Mouse (Mus musculus) layer of hippocampus, adult 2 months (tissue): ENCODE measurements around the gene Hoxc5. TPM values are rescaled to one million over a fixed set of nuclear protein-coding genes. Genes with fewer than 3 reads are reported as not detected.

Source experiments
- DNase-seq, 2 experiments: peaks; one replicate each; pipeline ENCODE4 v3.0.0; 2022; ENCODE audit warnings: low spot score in 2 of 2
- H3K27ac ChIP-seq: fragments of 200-600 bp; 2 replicates; pipeline ENCODE4 v1.8.1; 2022
- H3K4me3 ChIP-seq: fragments of 200-600 bp; 2 replicates; pipeline ENCODE4 v1.8.1; 2022; ENCODE audit warnings: mild to moderate bottlenecking
- CTCF ChIP-seq: fragments of 200-600 bp; conservative IDR thresholded peaks from 2 replicates; pipeline ENCODE4 v1.8.1; 2022; ENCODE audit warnings: antibody characterized with exemption, mild to moderate bottlenecking, moderate library complexity
- total RNA-seq, 2 experiments: library from RNA; stranded (reverse); gene quantifications; 2 replicates each; pipeline ENCODE4 v1.2.3; 2021

Gene Hoxc5
- total RNA-seq, 2 experiments from 2014 or later = not detected

DNA sequence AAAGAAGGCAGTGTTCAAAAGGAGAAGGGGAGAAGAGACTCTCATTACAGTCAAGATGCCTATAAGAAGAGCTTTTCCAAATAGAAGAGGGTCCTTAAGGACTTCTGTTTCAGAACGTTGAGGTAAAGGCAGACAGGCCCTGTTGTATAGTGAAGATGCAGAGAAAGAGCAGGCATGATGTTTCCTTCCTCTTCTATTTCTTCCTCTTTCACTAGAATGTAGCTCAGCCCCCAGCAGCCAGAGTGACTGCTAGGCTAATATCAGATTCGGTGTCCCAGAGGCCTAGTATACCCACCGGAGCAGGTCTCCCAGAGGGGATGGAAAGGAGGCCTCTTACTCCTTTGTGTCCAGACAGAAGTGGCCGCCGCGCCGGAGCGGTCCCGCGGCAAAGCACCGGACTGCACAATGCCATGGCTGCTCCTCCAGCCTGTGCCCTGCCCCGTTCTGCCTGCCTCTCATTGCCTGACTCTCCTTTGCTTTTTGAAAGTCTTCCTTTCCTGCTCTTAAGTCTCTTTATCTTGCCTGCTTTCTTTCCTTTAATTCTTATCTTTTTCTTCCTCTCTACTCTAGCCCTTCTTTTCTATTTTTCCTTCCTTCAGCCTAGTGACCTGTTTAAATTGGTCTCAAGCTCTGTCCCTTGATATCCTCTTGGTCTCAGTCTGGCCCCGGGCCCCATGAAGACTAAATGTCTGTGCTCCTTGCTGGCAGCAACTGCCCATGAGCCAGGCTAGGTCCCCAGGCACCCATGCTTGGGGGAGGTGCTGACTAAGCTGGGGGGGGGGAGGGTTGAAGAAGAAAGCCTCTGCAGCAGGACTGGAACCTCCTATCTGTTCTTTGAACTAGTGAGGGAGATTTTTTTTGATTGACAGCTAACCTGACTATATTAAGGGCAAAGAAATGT, 11.6 kb downstream of the Hoxc5 start:
- Histone ChIP-seq H3K4me3 (no peak overlapping the region), H3K27ac (no peak overlapping the region)
- no peak for TF ChIP-seq CTCF
- no peak for DNase-seq

- Histone ChIP-seq H3K4me3 (no peak overlapping the region), H3K27ac (no peak overlapping the region)
- no peak for TF ChIP-seq CTCF
- DNase-seq = no peak
Observed at GRCm38 (mm10) chr15:102979936-102980335, 12.7 kb downstream of the Hoxc5 start.

DNA sequence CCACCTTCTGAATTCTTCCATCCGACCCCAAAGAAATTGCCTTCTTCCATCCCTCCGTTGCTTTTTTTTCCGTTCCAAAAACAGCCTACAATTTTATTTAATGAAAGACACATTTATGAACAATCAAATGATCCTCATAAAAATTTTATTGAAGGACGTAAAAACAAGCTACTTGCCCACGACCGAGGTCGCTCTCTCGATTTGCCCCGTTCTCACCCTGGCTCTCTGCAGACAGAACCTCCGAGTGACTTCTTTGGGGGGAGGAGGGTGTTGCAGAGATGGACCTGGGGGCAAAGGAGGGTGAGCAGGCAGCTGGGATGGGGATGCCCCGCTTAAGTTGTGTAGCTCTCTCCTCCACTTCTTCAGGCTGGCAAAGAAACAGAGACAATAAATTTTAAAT, 13.1 kb downstream of the Hoxc5 start:
- Histone ChIP-seq H3K27ac (no peak overlapping the region), H3K4me3 (no peak overlapping the region)
- DNase-seq = no peak
- no peak for TF ChIP-seq CTCF

DNA sequence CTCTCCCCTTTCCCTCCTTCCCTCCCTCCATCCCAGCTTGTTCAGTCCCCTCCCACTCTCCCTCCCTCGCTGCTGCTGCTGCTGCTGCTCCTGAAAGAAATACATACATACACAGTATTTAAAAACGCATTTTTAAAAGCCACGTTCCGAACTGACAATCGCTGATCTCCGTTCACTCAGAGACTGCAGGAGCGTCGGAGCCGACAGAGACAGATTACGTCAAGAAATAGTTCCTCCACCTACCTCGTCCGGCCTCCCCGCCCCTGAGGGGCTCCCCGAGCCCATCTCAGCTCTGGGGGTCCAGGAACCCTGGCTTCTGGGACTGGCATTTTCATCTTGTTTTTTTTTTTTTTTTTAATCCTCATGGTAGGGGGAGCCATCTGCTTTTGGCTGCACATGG, 13.7 kb downstream of the Hoxc5 start:
- Histone ChIP-seq H3K27ac (no peak overlapping the region), H3K4me3 (no peak overlapping the region)
- DNase-seq = no peak
- TF ChIP-seq CTCF = no peak

DNA sequence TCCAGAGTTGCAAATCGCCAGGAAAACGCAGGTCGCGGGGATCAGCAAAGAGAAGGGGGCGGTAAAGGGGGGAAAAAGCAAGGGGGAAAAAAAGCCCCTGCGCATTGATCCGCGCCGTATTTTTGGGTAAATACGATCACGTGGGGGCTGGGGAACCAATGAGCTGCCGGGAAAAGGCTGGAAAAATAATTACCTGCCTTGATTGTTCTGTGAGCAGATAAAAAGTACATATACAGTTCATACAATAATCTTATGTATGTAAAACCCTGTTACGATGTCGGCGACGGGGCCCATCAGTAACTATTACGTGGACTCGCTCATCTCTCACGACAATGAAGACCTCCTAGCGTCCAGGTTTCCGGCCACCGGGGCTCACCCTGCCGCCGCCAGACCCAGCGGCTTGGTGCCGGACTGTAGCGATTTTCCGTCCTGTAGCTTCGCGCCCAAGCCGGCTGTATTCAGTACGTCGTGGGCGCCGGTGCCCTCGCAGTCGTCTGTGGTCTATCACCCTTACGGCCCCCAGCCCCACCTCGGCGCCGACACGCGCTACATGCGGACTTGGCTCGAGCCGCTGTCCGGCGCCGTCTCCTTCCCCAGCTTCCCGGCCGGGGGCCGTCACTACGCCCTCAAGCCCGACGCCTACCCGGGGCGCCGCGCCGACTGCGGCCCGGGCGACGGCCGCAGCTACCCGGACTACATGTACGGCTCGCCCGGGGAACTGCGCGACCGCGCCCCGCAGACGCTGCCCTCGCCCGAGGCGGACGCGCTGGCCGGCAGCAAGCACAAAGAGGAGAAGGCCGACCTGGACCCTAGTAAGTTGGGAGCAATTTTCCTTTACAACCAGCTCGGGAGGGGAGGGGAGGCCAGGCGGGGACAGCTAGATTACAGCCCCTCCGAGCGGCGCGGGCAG, 14.4 kb downstream of the Hoxc5 start:
- no peak for DNase-seq
- Histone ChIP-seq H3K4me3 (no peak overlapping the region), H3K27ac (no peak overlapping the region)
- TF ChIP-seq CTCF = no peak

- no peak for TF ChIP-seq CTCF
- Histone ChIP-seq H3K4me3 (no peak overlapping the region), H3K27ac (no peak overlapping the region)
- DNase-seq = no peak
Observed at GRCm38 (mm10) chr15:102983716-102984115, 16.5 kb downstream of the Hoxc5 start.

DNA sequence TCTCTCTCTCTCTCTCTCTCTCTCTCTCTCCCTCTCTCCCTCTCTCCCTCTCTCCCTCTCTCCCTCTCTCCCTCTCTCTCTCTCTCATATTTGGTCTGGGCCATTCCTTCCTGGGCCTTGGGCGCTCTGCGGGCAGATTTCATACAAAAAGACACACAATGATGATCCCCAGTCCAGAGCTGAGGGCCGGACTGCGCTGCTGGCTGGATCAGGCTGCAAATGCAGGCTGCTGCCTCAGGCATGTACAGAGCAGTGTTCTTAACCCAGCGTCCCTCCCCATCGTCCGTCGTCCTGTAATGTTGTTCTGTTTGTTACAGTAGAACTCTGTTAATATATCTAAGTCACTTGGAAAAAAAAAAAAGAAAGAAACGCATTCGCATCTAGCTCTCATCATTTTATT, 17.3 kb downstream of the Hoxc5 start:
- Histone ChIP-seq H3K27ac (no peak overlapping the region), H3K4me3 (no peak overlapping the region)
- TF ChIP-seq CTCF = no peak
- no peak for DNase-seq

DNA sequence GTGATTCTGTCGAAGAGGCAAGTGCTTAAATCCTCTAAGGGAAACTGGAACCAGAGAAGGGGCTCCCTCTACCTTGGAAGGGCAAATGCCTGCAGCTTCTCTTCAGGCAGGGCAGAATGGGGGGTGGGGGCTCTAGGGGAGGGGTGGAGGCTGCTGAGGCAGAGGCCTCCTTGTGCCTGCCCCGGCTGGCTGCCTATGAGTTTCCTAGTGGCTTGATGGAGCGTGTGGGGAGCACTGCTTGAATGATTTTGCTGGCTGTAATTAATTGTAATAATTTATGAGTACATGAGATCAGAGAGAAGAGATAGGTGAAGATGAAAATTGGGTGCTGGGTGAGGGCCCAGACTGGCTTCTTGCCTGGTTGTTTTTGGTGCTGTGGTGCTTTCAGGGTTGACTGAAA, 17.7 kb downstream of the Hoxc5 start:
- Histone ChIP-seq H3K27ac (no peak overlapping the region), H3K4me3 (no peak overlapping the region)
- DNase-seq = no peak
- no peak for TF ChIP-seq CTCF

DNA sequence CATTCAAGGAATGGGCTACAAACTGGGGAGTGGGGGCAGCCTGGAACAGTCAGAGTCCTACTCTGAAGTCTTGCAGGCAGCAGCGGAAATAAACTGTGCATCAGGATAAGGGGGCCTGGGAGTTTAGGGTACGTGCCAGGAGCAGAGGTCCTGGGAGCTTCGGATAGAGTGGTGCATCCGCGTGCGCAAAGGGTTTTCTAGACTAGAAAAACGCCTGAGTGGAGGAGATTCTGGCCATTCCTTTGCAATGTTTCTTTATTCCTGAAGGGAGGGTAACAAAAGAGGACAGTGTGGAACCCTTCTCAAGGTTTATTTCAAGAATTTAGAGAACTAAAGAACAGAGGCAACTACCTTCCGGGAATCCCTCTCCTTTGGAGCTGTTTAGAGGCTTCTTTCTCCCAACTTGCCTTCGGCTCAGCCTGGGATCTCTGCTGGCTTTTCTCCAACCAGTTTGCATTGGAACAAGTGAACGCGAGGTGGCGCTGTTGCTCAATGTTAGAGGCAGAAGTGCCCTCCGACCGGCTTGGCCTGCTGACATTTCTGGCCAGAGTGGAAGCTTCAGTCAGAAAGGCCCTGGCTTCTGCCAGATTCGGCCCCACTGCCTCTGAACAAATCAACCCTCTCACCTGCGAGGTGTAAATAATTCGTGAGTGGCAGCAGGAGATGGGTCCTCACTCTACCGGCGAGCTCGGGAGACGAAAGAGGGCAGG, 20.0 kb downstream of the Hoxc5 start:
- H3K4me3 ChIP-seq = no peak overlapping the region
- peak; percentile 58 to 87 for DNase-seq
- H3K27ac ChIP-seq = no peak overlapping the region
- peak; percentile 93 for TF ChIP-seq CTCF

GRCm38 (mm10) chr15:102988078-102988477, 20.8 kb downstream of the Hoxc5 start:
- DNase-seq = no peak
- H3K27ac ChIP-seq = no peak overlapping the region
- TF ChIP-seq CTCF = no peak
- H3K4me3 ChIP-seq = no peak overlapping the region

GRCm38 (mm10) chr15:102990461-102991397, 23.5 kb downstream of the Hoxc5 start, which contains the start of gene Hoxc8:
TSS of gene Hoxc8 (plus strand) at chr15:102990607.
- Histone ChIP-seq H3K4me3 (no peak within 1 kb of the TSS), H3K27ac (no peak within 1 kb of the TSS)
- no peak for DNase-seq
- TF ChIP-seq CTCF = no peak

- Histone ChIP-seq H3K27ac (no peak overlapping the region), H3K4me3 (no peak overlapping the region)
- no peak for DNase-seq
- TF ChIP-seq CTCF = no peak
Observed at GRCm38 (mm10) chr15:102991782-102992181, 24.5 kb downstream of the Hoxc5 start.
